24 mouse cellular contexts compared by ENCODE assay signal in genomic region chr1:45780606-45781288, GRCm38 (mm10). TPM values are rescaled to one million over a fixed set of nuclear protein-coding genes. Genes with fewer than 3 reads are reported as not detected.
DNase-seq lines count a peak whose midpoint lies in the region; ATAC-seq and TF ChIP-seq lines count a peak whose summit lies in the region.
"Had no signal": no experiment of that assay in that cellular context is flagged by ENCODE, and none has a peak within 500 bp of the region (broad histone marks: within the 10 kb centered on the region; RNA-seq: fewer than 3 reads in every experiment).

No protein-coding gene starts in this region.

- H3K27ac ChIP-seq in forebrain, embryonic 14.5 days (ENCODE audit: low read depth, low read length), result no peak overlapping the region
- H3K27ac ChIP-seq in forebrain, embryonic 11.5 days (ENCODE audit: low read depth, low read length), result no peak overlapping the region
- no peak overlapping the region for H3K27ac ChIP-seq in kidney, postnatal 0 days
- no peak overlapping the region for H3K27ac ChIP-seq in midbrain, postnatal 0 days (ENCODE audit: low read depth, low read length)
- no peak overlapping the region for H3K27ac ChIP-seq in midbrain, embryonic 14.5 days (replicated peaks; ENCODE audit: low read depth, low read length)
- H3K27ac ChIP-seq in stomach, embryonic 15.5 days, result no peak overlapping the region
- H3K27ac ChIP-seq: hindbrain, embryonic 13.5 days; layer of hippocampus, adult 2 months; limb, embryonic 13.5 days; neural tube, embryonic 13.5 days had no signal

- no peak overlapping the region for H3K4me2 ChIP-seq in forebrain, embryonic 14.5 days (ENCODE audit: low read length)
- no peak overlapping the region for H3K4me2 ChIP-seq in forebrain, embryonic 11.5 days (ENCODE audit: low read depth, low read length, severe bottlenecking)
- no peak overlapping the region for H3K4me2 ChIP-seq in kidney, postnatal 0 days (ENCODE audit: low read length)
- H3K4me2 ChIP-seq in midbrain, postnatal 0 days (ENCODE audit: low read depth, low read length, poor library complexity, severe bottlenecking), result no peak overlapping the region
- no peak overlapping the region for H3K4me2 ChIP-seq in midbrain, embryonic 14.5 days (ENCODE audit: low read length)
- no peak overlapping the region for H3K4me2 ChIP-seq in stomach, embryonic 15.5 days
- H3K4me2 ChIP-seq: hindbrain, embryonic 13.5 days; limb, embryonic 13.5 days; neural tube, embryonic 13.5 days had no signal

- H3K9me3 ChIP-seq in forebrain, embryonic 14.5 days (replicated peaks; ENCODE audit: control insufficient read depth, low read length), result no peaks in the 10 kb centered on the region
- H3K9me3 ChIP-seq in forebrain, embryonic 11.5 days (ENCODE audit: control insufficient read depth, low read length), result no peaks in the 10 kb centered on the region
- H3K9me3 ChIP-seq in kidney, postnatal 0 days (replicated peaks; ENCODE audit: low read length), result no peaks in the 10 kb centered on the region
- H3K9me3 ChIP-seq in midbrain, postnatal 0 days (ENCODE audit: low read length), result no peaks in the 10 kb centered on the region
- H3K9me3 ChIP-seq in midbrain, embryonic 14.5 days (ENCODE audit: control insufficient read depth, low read length), result no peaks in the 10 kb centered on the region
- no peaks in the 10 kb centered on the region for H3K9me3 ChIP-seq in stomach, embryonic 15.5 days
- H3K9me3 ChIP-seq: G1E; hindbrain, embryonic 13.5 days; limb, embryonic 13.5 days; megakaryocyte, embryonic 14.5 days; neural tube, embryonic 13.5 days had no signal

- no peaks in the 10 kb centered on the region for H3K36me3 ChIP-seq in forebrain, embryonic 14.5 days (ENCODE audit: control insufficient read depth, insufficient read depth, low read length)
- H3K36me3 ChIP-seq in forebrain, embryonic 11.5 days (ENCODE audit: control insufficient read depth, insufficient read depth, low read length), result no peaks in the 10 kb centered on the region
- no peaks in the 10 kb centered on the region for H3K36me3 ChIP-seq in kidney, postnatal 0 days (ENCODE audit: insufficient read depth, low read length)
- no peaks in the 10 kb centered on the region for H3K36me3 ChIP-seq in midbrain, postnatal 0 days (ENCODE audit: insufficient read depth, low read length)
- H3K36me3 ChIP-seq in midbrain, embryonic 14.5 days (ENCODE audit: control insufficient read depth, insufficient read depth, low read length), result no peaks in the 10 kb centered on the region
- H3K36me3 ChIP-seq in stomach, embryonic 15.5 days, result no peaks in the 10 kb centered on the region
- H3K36me3 ChIP-seq: G1E; hindbrain, embryonic 13.5 days; limb, embryonic 13.5 days; neural tube, embryonic 13.5 days had no signal

- H3K4me1 ChIP-seq in forebrain, embryonic 14.5 days (ENCODE audit: control insufficient read depth, insufficient read depth, low read length), result no peaks in the 10 kb centered on the region
- H3K4me1 ChIP-seq in forebrain, embryonic 11.5 days (replicated peaks; ENCODE audit: control insufficient read depth, insufficient read depth, low read length), result no peaks in the 10 kb centered on the region
- H3K4me1 ChIP-seq in kidney, postnatal 0 days (replicated peaks; ENCODE audit: insufficient read depth, low read length), result 0 out of 2 replicates have a peak, but pooled peaks cover 2% of the 10 kb centered on the region
- no peaks in the 10 kb centered on the region for H3K4me1 ChIP-seq in midbrain, postnatal 0 days (ENCODE audit: insufficient read depth, low read length)
- H3K4me1 ChIP-seq in midbrain, embryonic 14.5 days (ENCODE audit: control insufficient read depth, insufficient read depth, low read length), result no peaks in the 10 kb centered on the region
- H3K4me1 ChIP-seq in stomach, embryonic 15.5 days, result no peaks in the 10 kb centered on the region
- H3K4me1 ChIP-seq: hindbrain, embryonic 13.5 days; limb, embryonic 13.5 days; megakaryocyte, embryonic 14.5 days; neural tube, embryonic 13.5 days had no signal

- TF ChIP-seq CTCF in kidney, postnatal 0 days (IDR thresholded peaks at IDR 0.05; ENCODE audit: low read depth), result no peak
- TF ChIP-seq CTCF in midbrain, postnatal 0 days (IDR thresholded peaks at IDR 0.05), result no peak

- WGBS in forebrain, embryonic 14.5 days, result 72% methylated on average over 4 of the region's 4 CpGs
- WGBS in forebrain, embryonic 11.5 days, result 71% methylated on average over 4 of the region's 4 CpGs
- WGBS in kidney, postnatal 0 days, result 58% methylated on average over 4 of the region's 4 CpGs
- 79% methylated on average over 4 of the region's 4 CpGs for WGBS in midbrain, postnatal 0 days
- 75% methylated on average over 4 of the region's 4 CpGs for WGBS in midbrain, embryonic 14.5 days
- 56% methylated on average over 4 of the region's 4 CpGs for WGBS in stomach, embryonic 15.5 days

- no peak for ATAC-seq in forebrain, embryonic 14.5 days
- no peak for ATAC-seq in forebrain, embryonic 11.5 days (replicated peaks; ENCODE audit: low FRiP score)
- peak; percentile 76 for ATAC-seq in kidney, postnatal 0 days (replicated peaks; ENCODE audit: low FRiP score, low read depth)
- ATAC-seq in midbrain, postnatal 0 days (ENCODE audit: low FRiP score), result no peak
- no peak for ATAC-seq in midbrain, embryonic 14.5 days (ENCODE audit: low FRiP score, low TSS enrichment)
- ATAC-seq in stomach, embryonic 15.5 days (ENCODE audit: insufficient read depth, low FRiP score, low read depth), result peak; percentile 35; the same call in 1 of the 2 replicates
- ATAC-seq: CD4-positive, CD25-positive, alpha-beta regulatory T cell, adult 4 months; liver, postnatal 0 days had no signal

- H3K4me3 ChIP-seq in forebrain, embryonic 14.5 days (ENCODE audit: low read depth, low read length), result no peak overlapping the region
- H3K4me3 ChIP-seq in forebrain, embryonic 11.5 days (ENCODE audit: low read depth, low read length), result no peak overlapping the region
- H3K4me3 ChIP-seq in kidney, postnatal 0 days (replicated peaks; ENCODE audit: low read depth, low read length), result no peak overlapping the region
- H3K4me3 ChIP-seq in midbrain, postnatal 0 days (ENCODE audit: low read depth, low read length), result no peak overlapping the region
- H3K4me3 ChIP-seq in midbrain, embryonic 14.5 days (replicated peaks; ENCODE audit: low read depth, low read length), result no peak overlapping the region
- H3K4me3 ChIP-seq in stomach, embryonic 15.5 days (replicated peaks), result no peak overlapping the region
- H3K4me3 ChIP-seq: hindbrain, embryonic 13.5 days; layer of hippocampus, adult 2 months; limb, embryonic 13.5 days; megakaryocyte, embryonic 14.5 days; neural tube, embryonic 13.5 days had no signal

- no peak overlapping the region for H3K9ac ChIP-seq in forebrain, embryonic 14.5 days (ENCODE audit: low read length)
- H3K9ac ChIP-seq in forebrain, embryonic 11.5 days (ENCODE audit: low read length), result no peak overlapping the region
- H3K9ac ChIP-seq in kidney, postnatal 0 days (ENCODE audit: low read depth, low read length), result no peak overlapping the region
- no peak overlapping the region for H3K9ac ChIP-seq in midbrain, postnatal 0 days (replicated peaks; ENCODE audit: low read length, poor library complexity, severe bottlenecking)
- no peak overlapping the region for H3K9ac ChIP-seq in midbrain, embryonic 14.5 days (replicated peaks; ENCODE audit: low read length)
- no peak overlapping the region for H3K9ac ChIP-seq in stomach, embryonic 15.5 days
- H3K9ac ChIP-seq: hindbrain, embryonic 13.5 days; limb, embryonic 13.5 days; liver, postnatal 0 days; neural tube, embryonic 13.5 days had no signal

- DNase-seq in forebrain, embryonic 14.5 days (ENCODE audit: low spot score), result peak; percentile 36
- no peak for DNase-seq in forebrain, embryonic 11.5 days (ENCODE audit: low spot score)
- peak; percentile 65 for DNase-seq in kidney, postnatal 0 days (ENCODE audit: low spot score)
- DNase-seq in kidney, postnatal 10 days, result no peak
- DNase-seq in midbrain, postnatal 0 days (ENCODE audit: low spot score), result peak; percentile 25
- no peak for DNase-seq in midbrain, embryonic 14.5 days
- DNase-seq in right cerebral cortex, postnatal 4 days, result no peak
- DNase-seq: adrenal gland, adult 2 months; cerebellum, adult 11 months; cerebellum, postnatal 14 days; embryo, embryonic 11 days; gastrocnemius, postnatal 10 days; kidney, adult 8-10 months; liver, postnatal 0 days; right cerebral cortex, postnatal 25 days; thymus, adult 18-20 months had no signal

- no peaks in the 10 kb centered on the region for H3K27me3 ChIP-seq in forebrain, embryonic 14.5 days (replicated peaks; ENCODE audit: control insufficient read depth, insufficient read depth, low read length)
- no peaks in the 10 kb centered on the region for H3K27me3 ChIP-seq in forebrain, embryonic 11.5 days (ENCODE audit: control insufficient read depth, insufficient read depth, low read length)
- H3K27me3 ChIP-seq in kidney, postnatal 0 days (ENCODE audit: insufficient read depth, low read length), result no peaks in the 10 kb centered on the region
- H3K27me3 ChIP-seq in midbrain, postnatal 0 days (ENCODE audit: insufficient read depth, low read length), result no peaks in the 10 kb centered on the region
- no peaks in the 10 kb centered on the region for H3K27me3 ChIP-seq in midbrain, embryonic 14.5 days (ENCODE audit: control insufficient read depth, insufficient read depth, low read length)
- H3K27me3 ChIP-seq in stomach, embryonic 15.5 days (replicated peaks), result no peaks in the 10 kb centered on the region
- H3K27me3 ChIP-seq: hindbrain, embryonic 13.5 days; limb, embryonic 13.5 days; megakaryocyte, embryonic 14.5 days; neural tube, embryonic 13.5 days had no signal

RNA-seq across cellular contexts. Expression of gene Wdr75, which starts 14.2 kb away (rescaled TPM):
- polyA plus RNA-seq in forebrain, embryonic 14.5 days (2014; fragmentation: Nextera tagmentation; extraction: Ambion mirVana), result 61.4 and 66.9 TPM in 2 replicates
- 81.3 and 82.3 TPM in 2 replicates for polyA plus RNA-seq in forebrain, embryonic 11.5 days (2014; fragmentation: Nextera tagmentation; extraction: Ambion mirVana)
- polyA plus RNA-seq in kidney, postnatal 0 days (2015; fragmentation: Nextera tagmentation; extraction: Ambion mirVana), result 55.7 and 58.1 TPM in 2 replicates
- 159 and 237 TPM in 2 replicates for total RNA-seq in midbrain, postnatal 0 days (2014; rRNA removed)
- polyA plus RNA-seq in midbrain, postnatal 0 days (2015; fragmentation: Nextera tagmentation; extraction: Ambion mirVana), result 36.6 and 38.1 TPM in 2 replicates
- 62.7 and 66.0 TPM in 2 replicates for polyA plus RNA-seq in midbrain, embryonic 14.5 days (2014; fragmentation: Nextera tagmentation; extraction: Ambion mirVana)
- polyA plus RNA-seq in stomach, embryonic 15.5 days (2015; fragmentation: Nextera tagmentation; extraction: Ambion mirVana), result 69.0 and 70.3 TPM in 2 replicates

Comparison
In these comparisons a context has a peak if more than half of its experiments do, and no peak if none do; other contexts are left out.
1. DNase-seq: peak in forebrain, embryonic 14.5 days (single experiment), kidney, postnatal 0 days (single experiment) and midbrain, postnatal 0 days (single experiment); none in forebrain, embryonic 11.5 days (single experiment), kidney, postnatal 10 days (single experiment), midbrain, embryonic 14.5 days (single experiment) and right cerebral cortex, postnatal 4 days (single experiment).
2. ATAC-seq: peak in kidney, postnatal 0 days (single experiment) and stomach, embryonic 15.5 days (single experiment); none in forebrain, embryonic 14.5 days (single experiment), forebrain, embryonic 11.5 days (single experiment), midbrain, postnatal 0 days (single experiment) and midbrain, embryonic 14.5 days (single experiment).